Mouse (Mus musculus): ENCODE measurements at regions not wholly inside any gene's neighbourhood (a gene's known extent, or its start where the extent isn't known, plus 50 kb on each side); places are given as distances from the start of the nearest gene placed in this dataset.

GRCm38 (mm10) chr11:44219971-44220370 is 179.9 kb upstream of the Il12b start:
- WGBS: 31% methylated on average over 3 of the region's 3 CpGs
- TF ChIP-seq CTCF (IDR thresholded peaks at IDR 0.05; ENCODE audit: low read depth): no peak
- Histone ChIP-seq H3K9ac (ENCODE audit: low read depth, low read length) (no peak overlapping the region), H3K27me3 (ENCODE audit: insufficient read depth, low read length) (no peaks in the 10 kb centered on the region), H3K27ac (peak overlapping the region; percentile 47), H3K9me3 (replicated peaks; ENCODE audit: low read length) (no peaks in the 10 kb centered on the region), H3K36me3 (ENCODE audit: insufficient read depth, low read length) (no peaks in the 10 kb centered on the region), H3K4me2 (ENCODE audit: low read length) (no peak overlapping the region), H3K4me1 (replicated peaks; ENCODE audit: insufficient read depth, low read length) (no peaks in the 10 kb centered on the region), H3K4me3 (replicated peaks; ENCODE audit: low read depth, low read length) (no peak overlapping the region)
- ATAC-seq (replicated peaks; ENCODE audit: low FRiP score, low read depth): no peak; the same call in 1 of the 2 replicates
- peak; percentile 95 for DNase-seq (ENCODE audit: low spot score)

DNA sequence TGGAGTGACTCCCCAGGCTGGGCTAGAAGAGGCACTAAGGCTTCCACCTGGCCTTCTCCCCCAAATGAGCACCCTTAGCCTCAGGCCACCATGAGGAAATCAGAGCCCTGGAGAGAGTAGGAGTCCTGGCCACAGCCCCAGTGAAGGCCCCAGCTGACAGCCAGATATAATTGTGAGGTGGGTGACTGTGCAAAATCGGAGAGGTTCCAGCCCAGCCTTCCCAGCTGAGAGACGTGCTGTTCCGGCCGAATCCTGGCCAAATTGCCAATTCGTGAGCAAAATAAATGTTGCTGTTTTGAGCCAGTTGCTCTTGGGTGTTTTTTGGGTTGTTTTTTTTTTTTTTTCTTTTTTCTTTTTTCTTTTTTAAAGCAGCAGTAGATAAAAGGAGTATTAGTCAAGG is 169.9 kb upstream of the Il12b start:
- Histone ChIP-seq H3K4me3 (replicated peaks; ENCODE audit: low read depth, low read length) (no peak overlapping the region), H3K27me3 (ENCODE audit: insufficient read depth, low read length) (no peaks in the 10 kb centered on the region), H3K9me3 (replicated peaks; ENCODE audit: low read length) (no peaks in the 10 kb centered on the region), H3K27ac (no peak overlapping the region), H3K36me3 (ENCODE audit: insufficient read depth, low read length) (no peaks in the 10 kb centered on the region), H3K4me1 (replicated peaks; ENCODE audit: insufficient read depth, low read length) (no peaks in the 10 kb centered on the region), H3K9ac (ENCODE audit: low read depth, low read length) (no peak overlapping the region), H3K4me2 (ENCODE audit: low read length) (no peak overlapping the region)
- WGBS: 79% methylated on average over 5 of the region's 5 CpGs
- ATAC-seq (replicated peaks; ENCODE audit: low FRiP score, low read depth) (no peak), DNase-seq (ENCODE audit: low spot score) (no peak)
- no peak for TF ChIP-seq CTCF (IDR thresholded peaks at IDR 0.05; ENCODE audit: low read depth)

GRCm38 (mm10) chr11:44235456-44235855 is 164.4 kb upstream of the Il12b start:
- Histone ChIP-seq H3K27ac (no peak overlapping the region), H3K9ac (ENCODE audit: low read depth, low read length) (no peak overlapping the region), H3K4me2 (ENCODE audit: low read length) (no peak overlapping the region), H3K36me3 (ENCODE audit: insufficient read depth, low read length) (no peaks in the 10 kb centered on the region), H3K4me3 (replicated peaks; ENCODE audit: low read depth, low read length) (no peak overlapping the region), H3K9me3 (replicated peaks; ENCODE audit: low read length) (no peaks in the 10 kb centered on the region), H3K4me1 (replicated peaks; ENCODE audit: insufficient read depth, low read length) (no peaks in the 10 kb centered on the region), H3K27me3 (ENCODE audit: insufficient read depth, low read length) (no peaks in the 10 kb centered on the region)
- TF ChIP-seq CTCF (IDR thresholded peaks at IDR 0.05; ENCODE audit: low read depth): no peak
- DNase-seq (ENCODE audit: low spot score) (no peak), ATAC-seq (replicated peaks; ENCODE audit: low FRiP score, low read depth) (no peak)

- no peaks in the 10 kb centered on the region for H3K9me3 ChIP-seq (replicated peaks; ENCODE audit: low read length)
- H3K27me3 ChIP-seq (ENCODE audit: insufficient read depth, low read length): no peaks in the 10 kb centered on the region
- 75% methylated on average over 4 of the region's 4 CpGs for WGBS
- H3K9ac ChIP-seq (ENCODE audit: low read depth, low read length): no peak overlapping the region
- DNase-seq (ENCODE audit: low spot score): no peak
- no peak for TF ChIP-seq CTCF (IDR thresholded peaks at IDR 0.05; ENCODE audit: low read depth)
- no peaks in the 10 kb centered on the region for H3K4me1 ChIP-seq (replicated peaks; ENCODE audit: insufficient read depth, low read length)
- no peak for ATAC-seq (replicated peaks; ENCODE audit: low FRiP score, low read depth)
- no peak overlapping the region for H3K27ac ChIP-seq
- no peak overlapping the region for H3K4me2 ChIP-seq (ENCODE audit: low read length)
- no peak overlapping the region for H3K4me3 ChIP-seq (replicated peaks; ENCODE audit: low read depth, low read length)
- no peaks in the 10 kb centered on the region for H3K36me3 ChIP-seq (ENCODE audit: insufficient read depth, low read length)
Observed at GRCm38 (mm10) chr11:44238051-44238450, 161.8 kb upstream of the Il12b start.

GRCm38 (mm10) chr11:44238598-44238997 is 161.3 kb upstream of the Il12b start:
- peak; percentile 65 for DNase-seq (ENCODE audit: low spot score)
- Histone ChIP-seq H3K9me3 (replicated peaks; ENCODE audit: low read length) (no peaks in the 10 kb centered on the region), H3K36me3 (ENCODE audit: insufficient read depth, low read length) (no peaks in the 10 kb centered on the region), H3K4me1 (replicated peaks; ENCODE audit: insufficient read depth, low read length) (no peaks in the 10 kb centered on the region), H3K4me2 (ENCODE audit: low read length) (no peak overlapping the region), H3K4me3 (replicated peaks; ENCODE audit: low read depth, low read length) (no peak overlapping the region), H3K27ac (no peak overlapping the region), H3K9ac (ENCODE audit: low read depth, low read length) (no peak overlapping the region), H3K27me3 (ENCODE audit: insufficient read depth, low read length) (no peaks in the 10 kb centered on the region)
- peak; percentile 72 for ATAC-seq (replicated peaks; ENCODE audit: low FRiP score, low read depth)
- WGBS: 49% methylated on average over 8 of the region's 8 CpGs
- TF ChIP-seq CTCF (IDR thresholded peaks at IDR 0.05; ENCODE audit: low read depth): no peak

GRCm38 (mm10) chr11:44243184-44243583 is 156.7 kb upstream of the Il12b start:
- H3K4me1 ChIP-seq (replicated peaks; ENCODE audit: insufficient read depth, low read length): no peaks in the 10 kb centered on the region
- H3K4me3 ChIP-seq (replicated peaks; ENCODE audit: low read depth, low read length): no peak overlapping the region
- no peaks in the 10 kb centered on the region for H3K27me3 ChIP-seq (ENCODE audit: insufficient read depth, low read length)
- no peaks in the 10 kb centered on the region for H3K36me3 ChIP-seq (ENCODE audit: insufficient read depth, low read length)
- H3K27ac ChIP-seq: no peak overlapping the region
- DNase-seq (ENCODE audit: low spot score) (no peak), ATAC-seq (replicated peaks; ENCODE audit: low FRiP score, low read depth) (no peak)
- no peak for TF ChIP-seq CTCF (IDR thresholded peaks at IDR 0.05; ENCODE audit: low read depth)
- H3K9ac ChIP-seq (ENCODE audit: low read depth, low read length): no peak overlapping the region
- H3K4me2 ChIP-seq (ENCODE audit: low read length): no peak overlapping the region
- 37% methylated on average over 2 of the region's 2 CpGs for WGBS
- H3K9me3 ChIP-seq (replicated peaks; ENCODE audit: low read length): no peaks in the 10 kb centered on the region

DNA sequence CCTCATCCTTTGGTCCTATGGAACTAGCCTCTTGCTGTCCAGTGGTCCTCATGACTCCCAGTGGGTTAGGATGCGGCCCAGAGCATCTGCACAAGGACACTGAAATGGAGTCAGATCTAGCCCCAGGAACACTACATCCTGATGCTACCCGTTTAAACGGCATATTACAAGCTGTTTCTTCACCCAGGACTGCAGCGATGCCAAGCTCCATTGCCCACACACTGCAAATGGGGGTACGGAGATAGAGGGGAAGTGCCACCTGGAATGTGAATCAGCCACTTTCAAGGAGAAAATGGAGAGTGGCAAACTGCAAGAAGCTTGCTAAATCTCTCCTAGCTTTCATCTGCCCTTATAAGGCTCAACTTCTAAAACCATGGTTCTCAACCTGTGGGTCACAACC is 148.0 kb upstream of the Il12b start:
- no peak overlapping the region for H3K4me3 ChIP-seq (replicated peaks; ENCODE audit: low read depth, low read length)
- no peaks in the 10 kb centered on the region for H3K36me3 ChIP-seq (ENCODE audit: insufficient read depth, low read length)
- DNase-seq (ENCODE audit: low spot score) (no peak), ATAC-seq (replicated peaks; ENCODE audit: low FRiP score, low read depth) (no peak)
- no peak overlapping the region for H3K4me2 ChIP-seq (ENCODE audit: low read length)
- H3K27ac ChIP-seq: no peak overlapping the region
- no peaks in the 10 kb centered on the region for H3K27me3 ChIP-seq (ENCODE audit: insufficient read depth, low read length)
- TF ChIP-seq CTCF (IDR thresholded peaks at IDR 0.05; ENCODE audit: low read depth): no peak
- no peaks in the 10 kb centered on the region for H3K4me1 ChIP-seq (replicated peaks; ENCODE audit: insufficient read depth, low read length)
- H3K9me3 ChIP-seq (replicated peaks; ENCODE audit: low read length): no peaks in the 10 kb centered on the region
- 81% methylated on average over 5 of the region's 5 CpGs for WGBS
- no peak overlapping the region for H3K9ac ChIP-seq (ENCODE audit: low read depth, low read length)

Measured in kidney, postnatal 0 days (tissue).